Mouse (Mus musculus) intestine, embryonic 16.5 days (tissue): ENCODE measurements around the gene Lfng. TPM values are rescaled to one million over a fixed set of nuclear protein-coding genes. Genes with fewer than 3 reads are reported as not detected.
A peak's percentile ranks its signal among the peaks of the same experiment; 100 is the strongest.

Experiments
- ATAC-seq: fragments of 200-750 bp; cut with Nextera tagmentation; 2 replicates; pipeline ENCODE4 v1.8.0; 2017; ENCODE audit warnings: moderate TSS enrichment, moderate library complexity
- H3K27ac ChIP-seq: fragments of 300-500 bp; sonication (generic); 2 replicates; pipeline ENCODE4 v1.5.1; 2014; ENCODE audit warnings: mild to moderate bottlenecking, low read length
- H3K27me3 ChIP-seq: fragments of 300-500 bp; sonication (generic); replicated peaks from 2 replicates; pipeline ENCODE4 v1.6.1; 2014; ENCODE audit warnings: low read length, control low read depth, mixed read lengths; ENCODE audit not compliant: control insufficient read depth, insufficient read depth
- H3K36me3 ChIP-seq: fragments of 300-500 bp; sonication (generic); 2 replicates; pipeline ENCODE4 v1.6.1; 2014; ENCODE audit warnings: low read length, control low read depth; ENCODE audit not compliant: control insufficient read depth, insufficient read depth
- H3K4me1 ChIP-seq: fragments of 300-500 bp; sonication (generic); 2 replicates; pipeline ENCODE4 v1.6.1; 2014; ENCODE audit warnings: low read length, control low read depth, mixed read lengths; ENCODE audit not compliant: control insufficient read depth, insufficient read depth
- H3K4me2 ChIP-seq: fragments of 300-500 bp; sonication (generic); 2 replicates; pipeline ENCODE4 v1.6.1; 2014; ENCODE audit warnings: low read depth, low read length, control low read depth
- H3K4me3 ChIP-seq: fragments of 300-500 bp; sonication (generic); 2 replicates; pipeline ENCODE4 v1.5.1; 2014; ENCODE audit warnings: mild to moderate bottlenecking, low read length
- H3K9ac ChIP-seq: fragments of 300-500 bp; sonication (generic); 2 replicates; pipeline ENCODE4 v1.6.1; 2014; ENCODE audit warnings: low read depth, low read length
- H3K9me3 ChIP-seq: fragments of 300-500 bp; sonication (generic); 2 replicates; pipeline ENCODE4 v1.6.1; 2016; ENCODE audit warnings: low read length, control low read depth; ENCODE audit not compliant: control insufficient read depth
- WGBS: fragments of 180-500 bp; shearing (Covaris S2); extraction: QIAGEN DNeasy Blood & Tissue Kit; methylation state at CpG from one replicate; pipeline ENCODE4 v1.1.7; 2014; 5-methylcytosine and 5-hydroxymethylcytosine counted together
- polyA plus RNA-seq: library from polyadenylated mRNA; unstranded; fragments of >200 nt; fragmentation: Nextera tagmentation; extraction: Ambion mirVana; gene quantifications from 2 replicates; pipeline ENCODE4 v1.2.1, GENCODE M21; 2015

The Lfng gene
- polyA plus RNA-seq, 1 experiment from 2014 or later = 13.4 TPM

DNA sequence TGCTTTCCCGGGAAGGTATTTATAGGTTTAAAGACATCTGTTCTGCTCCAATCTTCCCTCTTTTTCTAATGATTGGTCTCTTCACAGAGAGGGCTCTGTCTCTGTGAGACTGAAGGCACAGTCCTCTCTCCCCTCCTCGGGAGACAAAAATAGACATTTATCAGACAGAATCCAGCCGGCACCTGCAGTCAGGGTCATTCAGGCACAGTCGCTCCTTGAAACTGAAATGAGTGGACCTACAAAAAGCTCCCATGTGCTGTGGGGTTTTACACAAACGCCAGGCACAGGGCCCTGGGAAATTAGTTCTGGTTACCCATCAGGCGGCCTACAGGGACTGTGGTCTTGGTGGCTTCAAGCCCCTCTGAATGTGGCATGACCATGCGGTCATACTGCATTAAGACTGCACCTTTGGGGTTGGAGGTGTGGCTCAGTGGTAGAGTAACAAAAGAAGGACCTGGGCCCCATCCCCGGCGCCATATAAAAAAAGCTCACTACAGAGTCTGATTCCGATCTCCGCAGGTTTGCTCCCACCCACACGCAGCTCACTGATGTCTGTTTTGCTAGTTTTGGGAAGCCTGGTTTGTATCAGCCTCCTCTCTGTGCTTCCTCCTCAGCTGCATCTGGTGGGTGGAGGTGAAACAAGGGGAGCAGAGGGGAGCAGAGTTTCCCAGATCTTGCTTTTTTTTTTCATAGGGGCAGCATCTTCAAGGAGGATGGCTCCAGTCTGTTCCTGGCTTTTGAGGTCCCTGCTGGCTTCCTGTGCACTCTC is 54.9 kb downstream of the Lfng start:
- Histone ChIP-seq H3K9me3 (no peaks in the 10 kb centered on the region), H3K4me2 (no peak overlapping the region), H3K4me1 (peaks cover 44% of the 10 kb centered on the region), H3K9ac (peak overlapping the region; percentile 6; the same call in 1 of the 2 replicates), H3K27me3 (no peaks in the 10 kb centered on the region), H3K36me3 (no peaks in the 10 kb centered on the region), H3K27ac (peak overlapping the region; percentile 38; the same call in 1 of the 2 replicates), H3K4me3 (no peak overlapping the region)
- ATAC-seq = no peak
- WGBS = 41% methylated on average over 12 of the region's 12 CpGs

DNA sequence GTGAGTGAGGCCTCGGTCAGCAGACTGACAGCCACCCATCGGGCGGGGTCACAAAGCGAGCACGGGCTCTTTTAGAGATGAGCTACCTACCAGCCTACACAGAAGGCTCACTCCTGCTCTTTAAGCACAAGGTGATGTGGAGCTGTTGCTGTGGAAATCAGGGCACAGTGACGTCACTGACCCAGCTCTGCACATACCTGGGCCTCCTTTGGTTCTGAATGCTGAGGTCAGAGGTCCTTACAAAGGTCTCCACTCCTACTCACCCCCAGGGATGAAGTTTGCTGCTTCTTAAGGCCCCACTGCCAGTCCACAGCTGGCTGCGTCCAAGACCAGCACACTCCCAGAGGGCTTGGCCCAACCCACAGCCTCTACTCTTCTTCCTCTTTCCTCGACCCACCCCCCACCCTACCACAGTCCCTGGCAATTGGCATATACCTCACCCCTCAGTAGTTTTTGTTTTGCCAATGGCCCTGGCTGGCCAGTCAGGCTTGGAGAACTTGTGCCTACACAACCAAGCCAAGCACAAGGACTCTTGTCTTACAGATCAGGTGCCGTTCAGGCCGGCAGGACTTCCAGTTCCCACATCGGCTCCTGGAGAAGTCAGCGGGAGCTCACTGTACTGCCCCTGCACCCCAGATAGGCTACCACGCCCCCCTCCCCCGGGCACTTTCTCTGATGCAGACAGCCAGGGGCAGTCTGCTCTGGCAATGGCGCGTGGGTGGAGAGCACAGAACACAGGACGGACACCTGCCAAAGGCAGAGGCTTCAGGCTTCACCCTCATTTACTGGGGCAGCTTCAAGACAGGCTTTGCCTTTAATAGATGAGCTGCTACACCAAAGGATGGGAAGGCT is 55.8 kb downstream of the Lfng start:
- Histone ChIP-seq H3K4me2 (no peak overlapping the region), H3K9me3 (no peaks in the 10 kb centered on the region), H3K4me1 (peaks cover 44% of the 10 kb centered on the region), H3K27me3 (no peaks in the 10 kb centered on the region), H3K36me3 (no peaks in the 10 kb centered on the region; the same call in 1 of the 2 replicates), H3K9ac (peak overlapping the region; percentile 27; the same call in 1 of the 2 replicates), H3K27ac (peak overlapping the region; percentile 46), H3K4me3 (no peak overlapping the region)
- ATAC-seq = peak; percentile 14
- WGBS = 54% methylated on average over 17 of the region's 17 CpGs

DNA sequence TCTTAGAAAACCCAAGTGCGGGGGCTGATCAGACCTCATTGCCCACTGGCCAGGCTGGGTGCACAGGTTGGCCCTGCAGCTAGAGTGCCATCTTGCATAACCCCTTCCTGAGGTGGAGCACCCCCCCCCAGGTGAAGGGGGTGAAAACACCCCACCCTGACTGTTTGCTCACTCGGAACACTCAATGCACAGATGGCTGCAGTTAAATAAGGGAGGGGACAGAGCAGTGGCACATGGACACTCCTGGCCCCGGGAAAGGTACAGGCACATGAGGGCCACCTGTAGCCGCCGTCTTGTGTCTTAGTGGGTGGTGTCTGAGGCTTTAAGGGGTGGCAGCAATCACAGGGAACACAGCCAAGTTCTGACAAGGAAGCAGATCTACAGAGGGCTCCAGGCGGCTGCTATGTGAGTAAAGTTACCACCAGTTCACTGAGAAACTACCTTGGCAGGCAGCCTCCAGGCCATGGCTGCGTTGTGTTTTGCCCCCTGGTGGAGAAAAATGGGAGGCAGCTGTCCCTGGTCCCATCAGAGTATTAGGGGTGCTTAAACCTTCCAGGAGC is 56.6 kb downstream of the Lfng start:
- Histone ChIP-seq H3K27me3 (no peaks in the 10 kb centered on the region), H3K4me3 (no peak overlapping the region), H3K9me3 (peaks cover 2% of the 10 kb centered on the region), H3K36me3 (peaks cover 1% of the 10 kb centered on the region), H3K27ac (peak overlapping the region; percentile 46), H3K4me2 (no peak overlapping the region), H3K9ac (no peak overlapping the region), H3K4me1 (peaks cover 44% of the 10 kb centered on the region)
- 35% methylated on average over 7 of the region's 7 CpGs for WGBS
- peak; percentile 84 for ATAC-seq

Other genes with a start within 250 kb of the Lfng start
- 35.9 and 45.2 TPM in 2 replicates for gene Snx8, start 218.1 kb upstream of the Lfng start, polyA plus RNA-seq
- gene Eif3b, start 188.0 kb upstream of the Lfng start, polyA plus RNA-seq = 85.2 and 89.0 TPM in 2 replicates
- gene Gm4869, start 161.7 kb upstream of the Lfng start, polyA plus RNA-seq = not detected in 2 replicates
- 19.9 and 21.0 TPM in 2 replicates for gene Chst12, start 101.8 kb upstream of the Lfng start, polyA plus RNA-seq
- gene Grifin, start 42.2 kb upstream of the Lfng start, polyA plus RNA-seq = 0.70 and 0.80 TPM in 2 replicates
- 17.0 and 24.3 TPM in 2 replicates for gene Ttyh3, start 41.7 kb downstream of the Lfng start, polyA plus RNA-seq
- 16.7 and 18.2 TPM in 2 replicates for gene Iqce, start 95.1 kb downstream of the Lfng start, polyA plus RNA-seq
- gene Brat1, start 97.7 kb downstream of the Lfng start, polyA plus RNA-seq = 19.0 and 20.0 TPM in 2 replicates
- 1.4 and 1.5 TPM in 2 replicates for gene Amz1, start 116.8 kb downstream of the Lfng start, polyA plus RNA-seq
- gene Gna12, start 223.1 kb downstream of the Lfng start, polyA plus RNA-seq = 5.2 and 5.4 TPM in 2 replicates